Mouse (Mus musculus): ENCODE measurements at regions not wholly inside any gene's neighbourhood (a gene's known extent, or its start where the extent isn't known, plus 50 kb on each side); places are given as distances from the start of the nearest gene placed in this dataset.
"Not testable (repeated sequence)": the region's sequence is repeated elsewhere in the genome, so short reads cannot be mapped to it uniquely, and the experiment has no call there.

DNA sequence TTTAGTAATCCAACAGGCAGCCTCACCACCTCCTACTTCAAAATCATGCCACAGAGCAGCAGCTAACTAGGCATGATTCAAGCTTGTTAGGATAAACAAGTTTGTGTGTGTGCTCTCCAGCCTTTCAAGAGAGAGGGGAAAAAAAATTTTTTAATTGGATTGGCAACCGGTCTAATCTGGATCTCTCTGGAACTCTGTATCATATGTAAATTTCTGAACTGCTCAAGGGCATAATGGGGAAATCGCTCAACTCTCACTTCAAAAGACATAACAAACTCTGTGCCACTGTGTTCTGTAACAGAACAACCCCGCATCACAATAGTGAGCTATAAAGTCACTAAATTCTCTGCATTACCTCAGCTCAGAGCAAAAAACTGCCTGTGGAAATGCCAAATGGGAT, 147.9 kb upstream of the Krtap11-1 start:
- no peak for ATAC-seq
- in situ Hi-C loops (cut with MboI; ENCODE audit: low pct_unique_long_range_greater_than_20kb): no loop called here
- ChIA-PET POLR2A (no interaction called here), CTCF (interaction anchor here (1.5 kb wide), 1 partner anchor 13 kb away, joined by 5 read pairs; no protein-coding TSS in a partner anchor)
- TF ChIP-seq CTCF (IDR thresholded peaks at IDR 0.05): no peak
- DNase-seq (ENCODE audit: low read depth, low spot score): no peak
- peaks cover 6% of the 10 kb centered on the region for H3K27me3 ChIP-seq

- ATAC-seq; in situ Hi-C loops (cut with MboI; ENCODE audit: low pct_unique_long_range_greater_than_20kb); H3K27me3 ChIP-seq; POLR2A ChIA-PET; DNase-seq (ENCODE audit: low read depth, low spot score); CTCF ChIA-PET: not testable (repeated sequence)
Observed at GRCm38 (mm10) chr16:89715716-89716115, 144.7 kb upstream of the Krtap11-1 start.

- ChIA-PET CTCF (no interaction called here), POLR2A (no interaction called here)
- DNase-seq (ENCODE audit: low read depth, low spot score): no peak
- H3K27me3 ChIP-seq: peaks cover 10% of the 10 kb centered on the region
- no peak for TF ChIP-seq CTCF (IDR thresholded peaks at IDR 0.05)
- in situ Hi-C loops (cut with MboI; ENCODE audit: low pct_unique_long_range_greater_than_20kb): no loop called here
- no peak for ATAC-seq
Observed at GRCm38 (mm10) chr16:89704316-89704715, 133.3 kb upstream of the Krtap11-1 start.

GRCm38 (mm10) chr16:89703158-89703557, 132.2 kb upstream of the Krtap11-1 start:
- ChIA-PET CTCF (no interaction called here), POLR2A (no interaction called here)
- no peak for TF ChIP-seq CTCF (IDR thresholded peaks at IDR 0.05)
- peaks cover 10% of the 10 kb centered on the region for H3K27me3 ChIP-seq
- in situ Hi-C loops (cut with MboI; ENCODE audit: low pct_unique_long_range_greater_than_20kb): no loop called here
- ATAC-seq: no peak
- no peak for DNase-seq (ENCODE audit: low read depth, low spot score)

- ChIA-PET POLR2A (no interaction called here), CTCF (no interaction called here)
- DNase-seq (ENCODE audit: low read depth, low spot score) (no peak), ATAC-seq (no peak)
- no peak for TF ChIP-seq CTCF (IDR thresholded peaks at IDR 0.05)
- in situ Hi-C loops (cut with MboI; ENCODE audit: low pct_unique_long_range_greater_than_20kb): no loop called here
- peaks cover 10% of the 10 kb centered on the region for H3K27me3 ChIP-seq
Observed at GRCm38 (mm10) chr16:89702406-89702805, 131.4 kb upstream of the Krtap11-1 start.

DNA sequence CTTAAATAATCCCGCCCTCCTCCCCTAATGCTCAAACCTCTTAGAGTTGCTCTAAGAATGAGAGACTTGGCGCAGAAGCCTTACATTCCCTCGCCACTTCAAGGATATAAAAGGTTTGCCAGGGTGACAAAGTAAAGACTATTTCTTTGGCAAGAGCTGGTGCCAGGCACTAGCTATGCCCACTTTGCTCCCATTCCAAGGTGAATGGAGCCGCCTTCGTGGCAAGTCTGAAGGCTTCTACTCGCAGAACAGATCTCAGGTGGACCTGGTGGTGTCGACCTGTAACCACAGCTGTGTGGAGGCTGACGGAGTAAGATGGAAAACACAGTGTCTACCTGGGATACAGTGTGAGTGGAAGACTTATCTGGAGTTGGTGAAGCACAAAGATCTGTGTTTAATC, 130.8 kb upstream of the Krtap11-1 start:
- POLR2A ChIA-PET: no interaction called here
- TF ChIP-seq CTCF (IDR thresholded peaks at IDR 0.05): no peak
- in situ Hi-C loops (cut with MboI; ENCODE audit: low pct_unique_long_range_greater_than_20kb): no loop called here
- DNase-seq (ENCODE audit: low read depth, low spot score): no peak
- no peak for ATAC-seq
- H3K27me3 ChIP-seq: peaks cover 10% of the 10 kb centered on the region
- CTCF ChIA-PET: no interaction called here

DNA sequence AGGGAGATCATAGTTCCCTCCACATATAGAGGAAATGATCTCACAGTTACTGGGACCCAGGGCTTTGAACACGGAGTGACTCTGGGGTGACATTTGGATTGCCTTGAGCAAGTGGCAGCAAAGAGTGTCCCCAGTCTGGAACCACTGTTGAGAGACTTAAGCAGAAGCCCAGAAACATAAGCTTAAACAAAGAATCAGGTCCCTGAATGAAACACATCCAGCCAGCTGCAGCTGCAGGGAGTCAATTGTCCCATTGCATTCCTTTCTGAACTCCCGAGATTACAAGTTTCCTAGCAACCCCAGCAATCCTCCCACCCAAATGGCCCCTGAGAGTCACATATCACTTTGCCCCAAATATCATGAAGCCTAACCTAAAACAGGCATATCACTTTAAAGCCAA, 128.7 kb upstream of the Krtap11-1 start:
- H3K27me3 ChIP-seq: peaks cover 7% of the 10 kb centered on the region
- POLR2A ChIA-PET: no interaction called here
- DNase-seq (ENCODE audit: low read depth, low spot score): no peak
- ATAC-seq: no peak
- TF ChIP-seq CTCF (IDR thresholded peaks at IDR 0.05): no peak
- in situ Hi-C loops (cut with MboI; ENCODE audit: low pct_unique_long_range_greater_than_20kb): no loop called here
- CTCF ChIA-PET: no interaction called here

DNA sequence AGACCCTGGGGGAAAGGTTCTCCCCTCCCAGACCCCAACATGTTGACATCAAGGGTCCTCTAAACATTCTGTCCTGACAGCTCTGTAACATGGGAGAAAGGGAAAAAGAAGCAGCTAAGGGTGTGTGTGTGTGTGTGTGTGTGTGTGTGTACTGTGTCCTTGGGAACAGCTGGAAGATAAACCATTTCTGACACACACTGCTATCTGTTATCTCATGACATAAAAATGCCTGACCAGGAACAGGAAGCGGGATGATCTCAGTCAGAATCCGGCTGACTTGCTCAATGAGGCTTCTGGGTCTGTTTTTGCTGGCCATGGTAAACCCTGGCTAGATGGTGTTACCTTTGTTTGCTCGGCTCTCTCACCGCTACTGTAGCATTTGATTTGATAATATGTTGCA, 124.8 kb upstream of the Krtap11-1 start:
- TF ChIP-seq CTCF (IDR thresholded peaks at IDR 0.05): no peak
- ATAC-seq (no peak), DNase-seq (ENCODE audit: low read depth, low spot score) (no peak)
- CTCF ChIA-PET: interaction anchor here (1.3 kb wide), 1 partner anchor 9 kb away, joined by 4 read pairs; no protein-coding TSS in a partner anchor
- H3K27me3 ChIP-seq: no peaks in the 10 kb centered on the region
- in situ Hi-C loops (cut with MboI; ENCODE audit: low pct_unique_long_range_greater_than_20kb): no loop called here
- POLR2A ChIA-PET: no interaction called here

DNA sequence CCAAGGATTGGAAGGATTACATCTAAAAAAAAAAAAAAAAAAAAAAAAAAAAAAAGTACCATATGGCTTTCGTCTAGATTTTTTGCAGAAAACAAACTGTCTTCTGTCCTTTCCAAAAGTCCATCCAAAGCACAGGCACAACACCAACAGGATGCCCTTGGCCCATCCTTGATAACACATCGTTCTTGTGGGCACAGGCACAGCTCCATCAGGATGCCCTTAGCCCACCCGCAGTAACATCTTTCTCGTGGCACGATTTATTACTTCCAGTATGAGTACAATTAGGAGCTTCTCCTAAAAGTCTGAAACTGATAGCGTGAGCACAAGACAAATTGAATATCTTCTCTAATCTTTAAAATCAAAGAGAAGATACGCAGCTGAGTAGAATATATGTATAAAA, 124.4 kb upstream of the Krtap11-1 start:
- no peak for TF ChIP-seq CTCF (IDR thresholded peaks at IDR 0.05)
- ChIA-PET POLR2A (no interaction called here), CTCF (interaction anchor here (1.3 kb wide), 1 partner anchor 9 kb away, joined by 4 read pairs; no protein-coding TSS in a partner anchor)
- H3K27me3 ChIP-seq: no peaks in the 10 kb centered on the region
- ATAC-seq (no peak), DNase-seq (ENCODE audit: low read depth, low spot score) (no peak)
- in situ Hi-C loops (cut with MboI; ENCODE audit: low pct_unique_long_range_greater_than_20kb): no loop called here

- no peak for TF ChIP-seq CTCF (IDR thresholded peaks at IDR 0.05)
- in situ Hi-C loops (cut with MboI; ENCODE audit: low pct_unique_long_range_greater_than_20kb): no loop called here
- no peaks in the 10 kb centered on the region for H3K27me3 ChIP-seq
- ATAC-seq (no peak), DNase-seq (ENCODE audit: low read depth, low spot score) (no peak)
- ChIA-PET CTCF (no interaction called here), POLR2A (no interaction called here)
Observed at GRCm38 (mm10) chr16:89693321-89693720, 122.3 kb upstream of the Krtap11-1 start.

DNA sequence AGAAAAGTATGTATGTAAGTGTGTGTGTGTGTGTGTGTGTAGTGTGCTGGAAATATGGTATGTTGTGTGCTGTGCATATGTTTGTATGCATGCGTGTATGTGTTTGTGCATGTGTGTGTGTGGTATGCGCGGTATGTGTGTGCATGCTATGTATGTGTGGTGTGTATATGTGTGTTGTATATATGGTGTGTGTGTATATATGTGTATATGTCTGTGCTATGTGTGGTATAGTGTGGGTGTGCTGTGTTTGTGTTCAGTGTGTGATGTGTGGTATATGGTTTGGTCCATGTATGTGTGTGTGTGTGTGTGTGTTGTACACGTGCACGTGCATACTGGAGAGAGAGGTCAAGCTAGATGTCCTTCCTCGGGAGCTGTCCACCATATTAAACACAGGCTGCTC, 108.5 kb upstream of the Krtap11-1 start:
- no peak for TF ChIP-seq CTCF (IDR thresholded peaks at IDR 0.05)
- CTCF ChIA-PET: no interaction called here
- ATAC-seq (no peak), DNase-seq (ENCODE audit: low read depth, low spot score) (no peak)
- in situ Hi-C loops (cut with MboI; ENCODE audit: low pct_unique_long_range_greater_than_20kb): no loop called here
- no peaks in the 10 kb centered on the region for H3K27me3 ChIP-seq
- POLR2A ChIA-PET: no interaction called here

GRCm38 (mm10) chr16:89678446-89679015, 107.5 kb upstream of the Krtap11-1 start:
- ATAC-seq (no peak), DNase-seq (ENCODE audit: low read depth, low spot score) (no peak)
- ChIA-PET POLR2A (no interaction called here), CTCF (no interaction called here)
- no peak for TF ChIP-seq CTCF (IDR thresholded peaks at IDR 0.05)
- H3K27me3 ChIP-seq: no peaks in the 10 kb centered on the region
- in situ Hi-C loops (cut with MboI; ENCODE audit: low pct_unique_long_range_greater_than_20kb): no loop called here

Data from Patski (cell line).